Mouse (Mus musculus) layer of hippocampus, postnatal 10 days (tissue): Measurements from ENCODE around the gene Ip6k3. TPM values are rescaled to one million over a fixed set of nuclear protein-coding genes. Genes with fewer than 3 reads are reported as not detected.
A peak's percentile ranks its signal among the peaks of the same experiment; 100 is the strongest.

Experiments
- DNase-seq, 2 experiments: peaks; one replicate each; pipeline ENCODE4 v3.0.0; 2021; ENCODE audit warnings: low spot score in 2 of 2
- total RNA-seq, 2 experiments: library from RNA; stranded (reverse); gene quantifications; 2 replicates each; pipeline ENCODE4 v1.2.3; 2021

Ip6k3 gene
- total RNA-seq, 2 experiments from 2014 or later = not detected

- DNase-seq = no peak
Measured at GRCm38 (mm10) chr17:27183667-27184292, 16.2 kb upstream of the Ip6k3 start.

- no peak for DNase-seq
Measured at GRCm38 (mm10) chr17:27182401-27182800, 14.8 kb upstream of the Ip6k3 start.

GRCm38 (mm10) chr17:27181666-27182065, 14.1 kb upstream of the Ip6k3 start:
- no peak for DNase-seq

GRCm38 (mm10) chr17:27179681-27180280, 12.2 kb upstream of the Ip6k3 start:
- DNase-seq = no peak

GRCm38 (mm10) chr17:27178427-27179177, 11.0 kb upstream of the Ip6k3 start:
- DNase-seq = no peak

- DNase-seq = no peak
Measured at GRCm38 (mm10) chr17:27178019-27178418, 10.4 kb upstream of the Ip6k3 start.

GRCm38 (mm10) chr17:27176754-27177153, 9.2 kb upstream of the Ip6k3 start:
- DNase-seq = no peak

GRCm38 (mm10) chr17:27176287-27176686, 8.7 kb upstream of the Ip6k3 start:
- no peak for DNase-seq

- DNase-seq = no peak
Measured at GRCm38 (mm10) chr17:27175196-27175874, 7.7 kb upstream of the Ip6k3 start.

- DNase-seq = no peak
Measured at GRCm38 (mm10) chr17:27173715-27174114, 6.1 kb upstream of the Ip6k3 start.

GRCm38 (mm10) chr17:27172459-27172858, 4.9 kb upstream of the Ip6k3 start:
- no peak for DNase-seq

GRCm38 (mm10) chr17:27171121-27171520, 3.5 kb upstream of the Ip6k3 start:
- no peak for DNase-seq

GRCm38 (mm10) chr17:27169952-27170695, 2.5 kb upstream of the Ip6k3 start:
- DNase-seq = no peak

GRCm38 (mm10) chr17:27168569-27168968, 974 bp upstream of the Ip6k3 start:
- DNase-seq = no peak

GRCm38 (mm10) chr17:27166901-27167300, 694 bp downstream of the Ip6k3 start:
- DNase-seq = no peak

GRCm38 (mm10) chr17:27165054-27165773, 2.4 kb downstream of the Ip6k3 start:
- DNase-seq = peak; percentile 76

- no peak for DNase-seq
Measured at GRCm38 (mm10) chr17:27160905-27161304, 6.7 kb downstream of the Ip6k3 start.

- no peak for DNase-seq
Measured at GRCm38 (mm10) chr17:27159169-27159568, 8.4 kb downstream of the Ip6k3 start.

GRCm38 (mm10) chr17:27158439-27158838, 9.2 kb downstream of the Ip6k3 start:
- DNase-seq = no peak

- no peak for DNase-seq
Measured at GRCm38 (mm10) chr17:27155752-27156151, 11.8 kb downstream of the Ip6k3 start.
